Mouse (Mus musculus) midbrain, embryonic 10.5 days (tissue): Measurements from ENCODE around the gene Olfr1432. TPM values are rescaled to one million over a fixed set of nuclear protein-coding genes. Genes with fewer than 3 reads are reported as not detected.
"Not testable (repeated sequence)": the region's sequence is repeated elsewhere in the genome, so short reads cannot be mapped to it uniquely, and the experiment has no call there.

Source experiments
- DNase-seq: peaks from one replicate; pipeline ENCODE4 v3.0.0-alpha.2; 2017; ENCODE audit warnings: low spot score
- H3K27ac ChIP-seq: fragments of 300-500 bp; sonication (generic); replicated peaks from 2 replicates; pipeline ENCODE4 v1.5.1; 2016; ENCODE audit warnings: mild to moderate bottlenecking
- H3K27me3 ChIP-seq: fragments of 300-500 bp; sonication (generic); 2 replicates; pipeline ENCODE4 v1.6.1; 2016; ENCODE audit warnings: low read depth, mild to moderate bottlenecking; ENCODE audit not compliant: poor library complexity, severe bottlenecking
- H3K36me3 ChIP-seq: fragments of 300-500 bp; sonication (generic); 2 replicates; pipeline ENCODE4 v1.6.1; 2016; ENCODE audit warnings: mild to moderate bottlenecking, moderate library complexity
- H3K4me1 ChIP-seq: fragments of 300-500 bp; sonication (generic); 2 replicates; pipeline ENCODE4 v1.6.1; 2016
- H3K4me3 ChIP-seq: fragments of 300-500 bp; sonication (generic); 2 replicates; pipeline ENCODE4 v1.5.1; 2016; ENCODE audit warnings: mild to moderate bottlenecking, moderate library complexity
- H3K9me3 ChIP-seq: fragments of 300-500 bp; sonication (generic); replicated peaks from 2 replicates; pipeline ENCODE4 v1.6.1; 2016; ENCODE audit warnings: mild to moderate bottlenecking
- WGBS: fragments of 180-500 bp; shearing (Covaris S2); methylation state at CpG from one replicate; pipeline ENCODE4 v1.1.7; 2016; 5-methylcytosine and 5-hydroxymethylcytosine counted together
- polyA plus RNA-seq: library from polyadenylated mRNA; unstranded; fragments of >200 nt; fragmentation: Nextera tagmentation; extraction: Ambion mirVana; gene quantifications from 2 replicates; pipeline ENCODE4 v1.2.1, GENCODE M21; 2016

Gene Olfr1432
- polyA plus RNA-seq: not detected in 2 replicates

- not testable (repeated sequence) for DNase-seq, H3K4me1 ChIP-seq, H3K27me3 ChIP-seq, H3K36me3 ChIP-seq, H3K27ac ChIP-seq, H3K9me3 ChIP-seq, H3K4me3 ChIP-seq
Observed at GRCm38 (mm10) chr19:12232496-12232895, at the start of gene Olfr1432. Gene Olfr1432 (minus strand): TSS chr19:12232596.

DNA sequence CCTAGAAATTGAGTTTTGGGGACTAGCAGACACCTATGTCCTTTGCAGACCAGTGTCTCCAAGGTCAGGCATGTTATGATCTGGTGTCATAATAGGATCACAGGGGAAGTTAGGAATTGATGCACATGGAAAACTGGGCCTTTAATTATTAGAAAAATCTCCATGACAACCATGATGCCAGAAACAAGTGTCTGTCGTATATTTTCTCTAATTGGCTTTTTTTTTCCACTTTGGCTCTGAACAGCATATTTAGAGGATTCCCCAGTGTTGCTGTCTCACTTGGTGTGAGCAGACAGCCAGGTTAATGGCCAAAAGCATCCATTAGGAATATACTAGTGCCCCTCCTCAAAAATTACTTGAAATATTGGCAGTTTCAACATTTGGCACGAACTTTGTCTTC lies 47.2 kb upstream of the Olfr1432 start, which contains the start of gene Olfr1434:
Olfr1434 (plus strand) TSS at position 301 of the 400 bp plus-strand sequence.
- Histone ChIP-seq H3K36me3 (no peaks in the 10 kb centered on the region), H3K4me3 (no peak within 1 kb of the TSS), H3K27me3 (no peaks in the 10 kb centered on the region), H3K4me1 (no peaks in the 10 kb centered on the region), H3K9me3 (no peaks in the 10 kb centered on the region), H3K27ac (no peak within 1 kb of the TSS)
- WGBS: 78% methylated on average over 2 of the region's 2 CpGs
- DNase-seq: no peak

GRCm38 (mm10) chr19:12260732-12261131 lies 28.3 kb upstream of the Olfr1432 start, which contains the start of gene Olfr235:
Gene Olfr235 (plus strand): TSS chr19:12261032.
- Histone ChIP-seq H3K9me3 (no peaks in the 10 kb centered on the region), H3K4me3 (no peak within 1 kb of the TSS), H3K27me3 (no peaks in the 10 kb centered on the region), H3K4me1 (no peaks in the 10 kb centered on the region), H3K36me3 (no peaks in the 10 kb centered on the region), H3K27ac (no peak within 1 kb of the TSS)
- DNase-seq: no peak
- 73% methylated on average over 1 of the region's 1 CpGs for WGBS

GRCm38 (mm10) chr19:12241559-12241958 lies 9.2 kb upstream of the Olfr1432 start, which contains the start of gene Olfr262:
Gene Olfr262 (minus strand): TSS chr19:12241659.
- WGBS: 95% methylated on average over 1 of the region's 1 CpGs

DNA sequence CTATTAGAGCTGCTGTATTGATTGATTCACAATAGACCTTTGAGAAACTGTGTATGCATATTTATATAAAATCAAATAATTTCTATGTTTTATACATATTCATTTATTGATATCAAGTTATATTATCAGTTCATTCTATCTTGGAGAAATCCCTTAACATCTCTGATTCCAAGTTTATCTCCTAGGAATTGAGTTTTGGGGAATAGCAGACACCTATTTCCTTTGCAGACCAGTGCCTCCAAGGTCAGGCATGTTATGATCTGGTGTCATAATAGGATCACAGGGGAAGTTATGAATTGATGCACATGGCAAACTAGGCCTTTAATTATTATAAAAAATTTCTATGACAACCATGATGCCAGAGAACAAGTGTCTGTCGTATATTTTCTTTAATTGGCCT lies 32.1 kb downstream of the Olfr1432 start, which contains the start of gene Olfr1431:
Olfr1431 (plus strand) TSS at position 301 of the 400 bp plus-strand sequence.
- Histone ChIP-seq H3K27me3 (no peaks in the 10 kb centered on the region), H3K4me1 (no peaks in the 10 kb centered on the region), H3K27ac (no peak within 1 kb of the TSS), H3K4me3 (no peak within 1 kb of the TSS), H3K9me3 (no peaks in the 10 kb centered on the region), H3K36me3 (no peaks in the 10 kb centered on the region)
- DNase-seq: no peak
- 85% methylated on average over 1 of the region's 1 CpGs for WGBS

More at GRCm38 (mm10) chr19:12241559-12241958, 9.2 kb upstream of the Olfr1432 start, which contains the start of gene Olfr262:
- DNase-seq: no peak
- Histone ChIP-seq H3K4me1 (no peaks in the 10 kb centered on the region), H3K36me3 (no peaks in the 10 kb centered on the region), H3K4me3 (no peak within 1 kb of the TSS), H3K27me3 (no peaks in the 10 kb centered on the region), H3K27ac (no peak within 1 kb of the TSS), H3K9me3 (no peaks in the 10 kb centered on the region)

DNA sequence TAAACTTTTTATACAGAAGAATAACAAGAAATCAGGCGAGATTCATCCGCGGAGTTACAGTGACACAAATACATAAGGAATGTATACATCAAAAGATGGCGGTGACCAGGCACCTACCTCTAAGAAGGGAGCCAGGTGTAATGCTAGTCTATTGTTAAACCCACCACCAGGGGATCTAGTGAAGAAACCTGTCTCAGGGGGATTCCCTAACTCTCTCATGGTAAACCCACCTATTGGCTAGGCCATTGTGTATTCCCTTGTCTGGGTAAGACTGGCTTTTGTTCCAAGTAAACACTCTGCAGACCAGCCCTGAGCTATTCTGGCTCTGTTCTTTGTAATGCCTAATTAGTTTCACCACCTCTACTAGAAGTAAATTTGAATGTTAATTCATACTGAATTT lies 33.3 kb downstream of the Olfr1432 start:
- H3K36me3 ChIP-seq, H3K9me3 ChIP-seq, H3K4me3 ChIP-seq, DNase-seq, H3K27me3 ChIP-seq, H3K27ac ChIP-seq, H3K4me1 ChIP-seq: not testable (repeated sequence)
- 79% methylated on average over 4 of the region's 4 CpGs for WGBS

Other genes with a start within 250 kb of the Olfr1432 start
- 0.02 TPM in 1 of 2 replicates, not detected in the other for gene Olfr1423, start 191.3 kb downstream of the Olfr1432 start, polyA plus RNA-seq
- gene Olfr1424, start 169.9 kb downstream of the Olfr1432 start, polyA plus RNA-seq: not detected in 2 replicates
- not detected in 2 replicates for gene Olfr1425, start 154.9 kb downstream of the Olfr1432 start, polyA plus RNA-seq
- not detected in 2 replicates for gene Olfr1426, start 140.6 kb downstream of the Olfr1432 start, polyA plus RNA-seq
- not detected in 2 replicates for gene Olfr1427, start 129.3 kb downstream of the Olfr1432 start, polyA plus RNA-seq
- gene Olfr1428, start 116.7 kb downstream of the Olfr1432 start, polyA plus RNA-seq: not detected in 2 replicates
- gene Olfr76, start 109.4 kb downstream of the Olfr1432 start, polyA plus RNA-seq: not detected in 2 replicates
- not detected in 2 replicates for gene Olfr1555-ps1, start 62.5 kb downstream of the Olfr1432 start, polyA plus RNA-seq
- gene Olfr1431, start 32.0 kb downstream of the Olfr1432 start, polyA plus RNA-seq: not detected in 2 replicates
- not detected in 2 replicates for gene Olfr262, start 9.1 kb upstream of the Olfr1432 start, polyA plus RNA-seq
- not detected in 2 replicates for gene Olfr235, start 28.4 kb upstream of the Olfr1432 start, polyA plus RNA-seq
- gene Olfr1434, start 47.3 kb upstream of the Olfr1432 start, polyA plus RNA-seq: not detected in 2 replicates
- not detected in 2 replicates for gene Olfr1436, start 66.5 kb upstream of the Olfr1432 start, polyA plus RNA-seq
- gene Olfr1437, start 92.5 kb upstream of the Olfr1432 start, polyA plus RNA-seq: not detected in 2 replicates
- gene Olfr1438-ps1, start 103.3 kb upstream of the Olfr1432 start, polyA plus RNA-seq: not detected in 2 replicates
- not detected in 2 replicates for gene Olfr1440, start 154.7 kb upstream of the Olfr1432 start, polyA plus RNA-seq
- not detected in 2 replicates for gene Olfr1441, start 184.8 kb upstream of the Olfr1432 start, polyA plus RNA-seq
- gene Pfpl, start 195.3 kb upstream of the Olfr1432 start, polyA plus RNA-seq: not detected in 2 replicates
- gene Mpeg1, start 228.2 kb upstream of the Olfr1432 start, polyA plus RNA-seq: 0.19 and 0.40 TPM in 2 replicates